Mouse (Mus musculus): ENCODE measurements at regions not wholly inside any gene's neighbourhood (a gene's known extent, or its start where the extent isn't known, plus 50 kb on each side); places are given as distances from the start of the nearest gene placed in this dataset.

DNA sequence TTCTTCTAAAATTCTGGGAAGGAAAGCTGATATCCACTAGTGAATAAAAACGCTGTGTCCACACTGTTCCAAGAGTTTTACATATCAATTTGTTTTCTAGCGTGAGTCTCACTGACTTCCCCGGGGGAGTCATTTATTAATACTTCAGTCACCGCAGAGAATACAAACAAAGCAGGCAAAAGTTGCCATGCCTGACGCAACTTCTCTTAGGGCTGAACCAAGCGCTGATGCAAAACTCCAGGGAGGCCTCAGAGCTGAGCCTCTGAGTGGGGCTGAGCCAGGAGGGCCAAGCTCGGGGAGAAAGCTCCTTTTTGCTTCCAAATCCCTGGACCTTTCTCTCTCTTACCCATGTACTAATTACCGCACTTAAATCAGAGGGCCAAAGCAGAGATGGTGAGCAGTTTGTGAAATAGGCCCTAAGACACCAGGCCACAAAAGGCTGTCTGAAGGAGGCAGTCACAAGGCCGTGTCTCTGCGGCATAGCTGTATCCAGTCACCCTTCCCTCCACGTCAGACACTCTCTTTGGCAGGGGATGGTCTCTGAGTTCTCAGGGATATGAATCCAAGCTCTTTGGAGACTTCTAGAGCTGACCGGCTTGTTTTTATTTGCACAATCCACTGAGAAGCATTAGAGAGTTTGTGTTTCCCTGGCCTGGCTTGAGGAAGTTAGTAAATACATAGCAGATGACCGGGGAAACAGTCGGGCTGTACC lies 260.2 kb upstream of the Jarid2 start:
- TF ChIP-seq CTCF (IDR thresholded peaks at IDR 0.05; ENCODE audit: extremely low read depth, insufficient read length, insufficient replicate concordance, low read depth, low read length) (no peak), POLR2A (IDR thresholded peaks at IDR 0.05; ENCODE audit: low read depth, low read length) (no peak)
- WGBS = 84% methylated on average over 14 of the region's 14 CpGs
- H3K27ac ChIP-seq (ENCODE audit: insufficient read depth, low read depth, low read length) = no peak overlapping the region

DNA sequence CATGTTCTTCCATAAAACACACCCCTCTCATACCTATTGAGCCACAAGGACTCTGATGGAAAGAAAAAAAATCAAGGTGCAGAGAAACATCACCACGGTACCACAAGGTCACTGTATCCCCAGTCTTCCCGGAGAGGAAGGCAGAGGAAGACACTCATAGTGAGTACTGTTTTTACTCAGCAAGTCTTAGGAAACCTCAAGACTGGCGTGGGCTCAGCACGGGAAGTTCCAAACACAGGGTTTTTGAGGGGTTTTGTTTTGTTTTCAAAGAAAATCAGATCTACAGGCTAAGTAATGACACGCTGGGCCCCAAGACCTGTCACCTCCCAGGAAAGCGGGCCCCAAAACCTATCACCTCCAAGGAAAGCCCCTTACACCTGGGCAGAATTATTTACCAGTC lies 259.6 kb upstream of the Jarid2 start:
- Histone ChIP-seq H3K27ac (ENCODE audit: insufficient read depth, low read depth, low read length) (no peak overlapping the region), H3K4me1 (ENCODE audit: control insufficient read depth, insufficient read depth, insufficient read length, low read length) (no peaks in the 10 kb centered on the region; the same call in 1 of the 2 replicates), H3K36me3 (ENCODE audit: control insufficient read depth, insufficient read depth, low read length) (no peaks in the 10 kb centered on the region), H3K4me3 (ENCODE audit: low read depth, low read length) (no peak overlapping the region), H3K27me3 (ENCODE audit: control insufficient read depth, insufficient read depth, low read length) (no peaks in the 10 kb centered on the region)
- WGBS = 78% methylated on average over 6 of the region's 6 CpGs
- TF ChIP-seq POLR2A (IDR thresholded peaks at IDR 0.05; ENCODE audit: low read depth, low read length) (no peak), CTCF (IDR thresholded peaks at IDR 0.05; ENCODE audit: extremely low read depth, insufficient read length, insufficient replicate concordance, low read depth, low read length) (no peak)

More for the DNA sequence above, 260.2 kb upstream of the Jarid2 start:
- Histone ChIP-seq H3K4me3 (ENCODE audit: low read depth, low read length) (no peak overlapping the region), H3K27me3 (ENCODE audit: control insufficient read depth, insufficient read depth, low read length) (no peaks in the 10 kb centered on the region), H3K36me3 (ENCODE audit: control insufficient read depth, insufficient read depth, low read length) (no peaks in the 10 kb centered on the region), H3K4me1 (ENCODE audit: control insufficient read depth, insufficient read depth, insufficient read length, low read length) (no peaks in the 10 kb centered on the region; the same call in 1 of the 2 replicates)

GRCm38 (mm10) chr13:44473200-44473599 lies 256.1 kb upstream of the Jarid2 start:
- TF ChIP-seq CTCF (IDR thresholded peaks at IDR 0.05; ENCODE audit: extremely low read depth, insufficient read length, insufficient replicate concordance, low read depth, low read length) = no peak
- no peak for TF ChIP-seq POLR2A (IDR thresholded peaks at IDR 0.05; ENCODE audit: low read depth, low read length)
- 92% methylated on average over 6 of the region's 6 CpGs for WGBS

DNA sequence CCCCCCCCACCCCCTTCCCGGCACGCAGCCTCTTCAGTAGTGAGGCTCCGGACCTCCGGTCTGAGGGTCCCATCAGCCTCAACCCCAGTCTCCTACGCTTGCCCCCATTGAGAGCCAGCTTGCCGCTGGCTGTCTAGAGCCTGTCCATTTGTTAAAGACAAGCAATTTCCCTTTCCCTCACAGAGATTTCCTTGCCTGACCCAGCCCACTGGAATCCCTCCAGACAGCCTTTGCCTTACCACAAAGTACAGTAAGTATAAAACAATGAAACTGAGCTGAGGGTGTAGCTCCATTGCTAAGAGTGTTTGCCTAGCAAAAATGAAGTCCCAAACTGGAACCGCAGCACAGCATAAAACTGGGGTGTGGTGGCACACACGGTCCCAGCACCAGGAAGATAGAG lies 252.4 kb upstream of the Jarid2 start:
- peak overlapping the region; percentile 86 for H3K27ac ChIP-seq (ENCODE audit: insufficient read depth, low read depth, low read length)
- TF ChIP-seq POLR2A (IDR thresholded peaks at IDR 0.05; ENCODE audit: low read depth, low read length) = peak; percentile 37; the same call in 1 of the 2 replicates
- TF ChIP-seq CTCF (IDR thresholded peaks at IDR 0.05; ENCODE audit: extremely low read depth, insufficient read length, insufficient replicate concordance, low read depth, low read length) = no peak
- 27% methylated on average over 8 of the region's 8 CpGs for WGBS
- peak overlapping the region; percentile 50 for H3K4me3 ChIP-seq (ENCODE audit: low read depth, low read length)
- H3K27me3 ChIP-seq (ENCODE audit: control insufficient read depth, insufficient read depth, low read length) = no peaks in the 10 kb centered on the region
- H3K36me3 ChIP-seq (ENCODE audit: control insufficient read depth, insufficient read depth, low read length) = no peaks in the 10 kb centered on the region
- peaks cover 11% of the 10 kb centered on the region for H3K4me1 ChIP-seq (ENCODE audit: control insufficient read depth, insufficient read depth, insufficient read length, low read length)

More at GRCm38 (mm10) chr13:44473200-44473599, 256.1 kb upstream of the Jarid2 start:
- Histone ChIP-seq H3K27me3 (ENCODE audit: control insufficient read depth, insufficient read depth, low read length) (no peaks in the 10 kb centered on the region), H3K4me3 (ENCODE audit: low read depth, low read length) (no peak overlapping the region), H3K36me3 (ENCODE audit: control insufficient read depth, insufficient read depth, low read length) (no peaks in the 10 kb centered on the region), H3K4me1 (ENCODE audit: control insufficient read depth, insufficient read depth, insufficient read length, low read length) (peaks cover 11% of the 10 kb centered on the region), H3K27ac (ENCODE audit: insufficient read depth, low read depth, low read length) (no peak overlapping the region)

DNA sequence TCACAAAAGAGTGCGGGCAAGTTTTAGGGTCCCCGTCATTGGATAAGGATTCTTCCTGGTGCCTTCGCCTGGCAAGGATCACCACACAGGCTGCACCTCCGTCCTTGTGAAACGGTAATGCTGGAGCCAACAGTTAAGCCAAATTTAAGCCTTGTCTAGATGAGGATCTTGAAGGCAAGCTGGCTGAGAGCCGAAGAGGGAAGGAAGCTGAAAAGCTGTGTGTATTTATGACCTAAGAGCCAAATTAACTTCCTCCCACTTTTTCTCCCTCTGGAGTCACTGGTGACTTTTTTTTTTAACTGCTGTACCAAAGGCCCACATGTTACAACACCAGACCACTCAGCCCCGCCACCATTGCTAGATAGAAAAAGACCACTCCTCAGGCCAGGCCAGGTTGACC lies 249.1 kb upstream of the Jarid2 start:
- Histone ChIP-seq H3K36me3 (ENCODE audit: control insufficient read depth, insufficient read depth, low read length) (no peaks in the 10 kb centered on the region), H3K4me1 (ENCODE audit: control insufficient read depth, insufficient read depth, insufficient read length, low read length) (peaks cover 9% of the 10 kb centered on the region), H3K4me3 (ENCODE audit: low read depth, low read length) (peak overlapping the region; percentile 25; the same call in 1 of the 2 replicates), H3K27ac (ENCODE audit: insufficient read depth, low read depth, low read length) (peak overlapping the region; percentile 62; the same call in 1 of the 2 replicates), H3K27me3 (ENCODE audit: control insufficient read depth, insufficient read depth, low read length) (no peaks in the 10 kb centered on the region)
- TF ChIP-seq CTCF (IDR thresholded peaks at IDR 0.05; ENCODE audit: extremely low read depth, insufficient read length, insufficient replicate concordance, low read depth, low read length) (no peak), POLR2A (IDR thresholded peaks at IDR 0.05; ENCODE audit: low read depth, low read length) (no peak)
- WGBS = 65% methylated on average over 7 of the region's 7 CpGs

GRCm38 (mm10) chr13:44482661-44483060 lies 246.6 kb upstream of the Jarid2 start:
- Histone ChIP-seq H3K36me3 (ENCODE audit: control insufficient read depth, insufficient read depth, low read length) (no peaks in the 10 kb centered on the region), H3K4me1 (ENCODE audit: control insufficient read depth, insufficient read depth, insufficient read length, low read length) (peaks cover 2% of the 10 kb centered on the region; the same call in 1 of the 2 replicates), H3K4me3 (ENCODE audit: low read depth, low read length) (no peak overlapping the region), H3K27me3 (ENCODE audit: control insufficient read depth, insufficient read depth, low read length) (no peaks in the 10 kb centered on the region), H3K27ac (ENCODE audit: insufficient read depth, low read depth, low read length) (no peak overlapping the region)
- TF ChIP-seq CTCF (IDR thresholded peaks at IDR 0.05; ENCODE audit: extremely low read depth, insufficient read length, insufficient replicate concordance, low read depth, low read length) = no peak
- no peak for TF ChIP-seq POLR2A (IDR thresholded peaks at IDR 0.05; ENCODE audit: low read depth, low read length)
- 75% methylated on average over 7 of the region's 7 CpGs for WGBS

- 77% methylated on average over 14 of the region's 14 CpGs for WGBS
- no peak overlapping the region for H3K27ac ChIP-seq (ENCODE audit: insufficient read depth, low read depth, low read length)
These were observed 244.5 kb upstream of the Jarid2 start for GRCm38 (mm10) chr13:44484582-44485329.

More at GRCm38 (mm10) chr13:44484582-44485329, 244.5 kb upstream of the Jarid2 start:
- Histone ChIP-seq H3K27me3 (ENCODE audit: control insufficient read depth, insufficient read depth, low read length) (no peaks in the 10 kb centered on the region), H3K36me3 (ENCODE audit: control insufficient read depth, insufficient read depth, low read length) (no peaks in the 10 kb centered on the region), H3K4me1 (ENCODE audit: control insufficient read depth, insufficient read depth, insufficient read length, low read length) (no peaks in the 10 kb centered on the region), H3K4me3 (ENCODE audit: low read depth, low read length) (no peak overlapping the region)
- TF ChIP-seq CTCF (IDR thresholded peaks at IDR 0.05; ENCODE audit: extremely low read depth, insufficient read length, insufficient replicate concordance, low read depth, low read length) = no peak
- TF ChIP-seq POLR2A (IDR thresholded peaks at IDR 0.05; ENCODE audit: low read depth, low read length) = no peak

All from small intestine, adult 2 months (tissue).